Mouse (Mus musculus) kidney, adult 10 weeks (tissue): ENCODE results near the gene Rpl37. TPM values are rescaled to one million over a fixed set of nuclear protein-coding genes. Genes with fewer than 3 reads are reported as not detected.

Source experiments
- polyA plus RNA-seq: library from polyadenylated mRNA; stranded (reverse); fragments of 350-450 nt; fragmentation: Illumina TruSeq; extraction: RNeasy Lipid Tissue Mini Kit (QIAGEN cat#74804); gene quantifications from one replicate; pipeline ENCODE4 v1.2.3, GENCODE M21; 2014; ENCODE audit warnings: low read depth, low replicate concordance

Rpl37 gene
- 17.3 TPM for polyA plus RNA-seq

DNA sequence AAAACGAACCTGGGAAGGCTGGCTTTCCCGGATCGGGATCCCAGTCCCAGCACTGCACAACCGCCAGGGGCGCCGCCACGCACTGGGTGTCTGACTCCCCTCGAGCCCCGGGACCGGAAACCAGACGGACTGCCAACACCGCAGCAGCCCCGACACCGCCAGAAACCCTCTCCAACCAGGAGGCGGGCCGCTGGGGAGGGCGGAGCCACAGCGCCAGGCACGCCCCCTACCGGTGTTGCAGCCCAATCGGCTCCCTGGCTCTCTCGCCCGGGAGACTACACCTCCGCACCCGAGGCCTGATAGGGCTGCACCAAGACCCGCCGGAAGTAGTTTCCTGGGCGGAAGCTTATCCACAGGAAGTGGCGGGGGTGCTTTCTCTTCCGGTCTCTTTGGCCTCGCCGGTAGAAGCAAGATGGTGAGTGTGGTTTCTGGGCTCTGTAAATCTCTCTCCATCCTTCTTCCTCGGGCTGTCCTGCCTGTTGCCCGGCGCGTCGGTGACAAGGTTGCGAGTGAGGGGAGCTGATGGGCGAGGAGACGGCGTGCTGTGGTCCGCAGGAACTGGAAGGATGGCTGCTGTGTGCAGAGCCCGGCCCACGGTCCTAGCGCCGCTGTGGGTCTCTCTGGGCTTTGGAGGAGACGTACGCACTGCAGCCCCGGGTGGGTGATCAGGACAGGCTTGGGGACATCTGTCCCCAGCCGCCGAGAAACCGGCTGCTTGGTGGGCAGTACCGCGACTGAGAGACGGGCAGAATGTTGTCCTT lies at the start of gene Rpl37:
Gene Rpl37 (plus strand): TSS at position 376 of the 761 bp plus-strand sequence.

DNA sequence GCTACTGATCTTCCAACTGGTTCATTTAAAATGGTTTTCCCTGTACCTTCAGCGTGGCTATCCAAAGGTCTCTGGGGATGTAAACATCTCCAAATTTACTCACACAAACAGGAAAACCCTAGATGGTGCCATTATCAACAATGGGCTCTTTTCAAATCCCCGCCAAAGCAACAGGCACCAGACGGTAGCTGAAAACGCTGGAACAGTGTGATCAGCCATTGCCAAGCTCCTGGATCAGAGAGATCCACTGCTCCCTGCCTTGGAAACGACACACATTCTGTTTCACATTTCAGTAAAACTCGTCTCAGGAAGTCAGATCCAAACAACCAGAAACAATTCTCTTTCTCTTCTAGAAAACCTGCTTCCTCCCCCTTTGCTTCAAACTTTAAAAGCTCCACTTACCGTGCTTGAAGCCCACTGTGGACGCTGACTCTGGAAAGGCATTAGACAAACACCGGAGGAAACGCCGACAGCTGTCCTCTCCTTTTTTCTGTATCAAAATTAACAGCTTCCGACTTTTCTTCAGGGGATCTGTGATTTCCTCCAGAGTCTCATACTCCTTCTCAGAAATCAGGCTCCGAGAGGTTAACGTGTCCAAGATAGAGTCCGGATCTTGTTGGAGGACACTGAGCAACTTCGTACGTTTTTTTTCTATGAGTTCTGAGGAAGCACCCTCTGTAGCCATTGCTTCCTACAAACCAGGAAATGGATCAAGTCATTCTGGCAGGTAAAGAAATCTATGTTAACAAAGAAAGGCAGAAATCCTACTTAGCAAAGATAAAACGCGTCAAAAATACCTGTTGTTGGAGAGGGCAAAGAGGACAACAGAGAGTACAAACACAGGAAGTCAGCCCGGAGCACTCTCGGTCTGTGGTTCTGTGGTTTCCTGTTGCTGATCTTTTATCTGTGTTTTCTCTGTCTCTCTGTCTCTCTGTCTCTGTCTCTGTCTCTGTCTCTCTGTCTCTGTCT lies 8.5 kb upstream of the Rpl37 start, which contains the start of gene Card6:
Gene Card6 (minus strand): TSS at position 854 of the 969 bp plus-strand sequence.

DNA sequence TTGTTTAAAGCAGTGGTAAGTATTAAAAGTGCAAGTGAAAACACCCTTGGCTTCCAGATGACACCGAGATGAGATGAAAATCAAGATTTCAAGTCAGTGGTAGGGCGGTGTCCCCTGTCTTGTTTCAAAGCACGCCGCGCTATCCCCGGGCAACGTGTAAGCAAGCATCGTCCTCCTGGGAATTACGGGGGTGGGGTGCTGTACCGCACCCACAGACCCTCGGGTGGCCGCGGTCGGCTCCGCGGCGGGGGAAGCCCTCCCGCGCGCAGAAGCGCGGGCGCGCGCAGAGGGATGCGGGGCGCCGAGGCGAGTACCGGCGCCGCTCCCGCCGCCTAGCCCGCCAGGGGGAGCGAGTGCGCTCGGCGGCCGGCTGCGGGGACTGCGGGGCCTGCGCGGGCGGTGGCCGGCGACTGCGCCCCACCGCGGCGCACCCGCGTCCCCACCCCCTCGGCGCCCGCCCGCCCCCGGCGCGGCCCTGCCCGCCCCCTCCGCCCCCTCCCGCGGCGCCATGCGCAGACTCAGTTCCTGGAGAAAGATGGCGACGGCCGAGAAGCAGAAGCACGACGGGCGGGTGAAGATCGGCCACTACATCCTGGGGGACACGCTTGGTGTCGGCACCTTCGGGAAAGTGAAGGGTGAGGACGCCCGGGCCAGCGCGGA lies 27.0 kb downstream of the Rpl37 start, which contains the start of gene Prkaa1:
Gene Prkaa1 (plus strand): TSS at position 501 of the 660 bp plus-strand sequence.

Other genes starting within 250 kb of the Rpl37 start
- gene Mroh2b, start 217.9 kb upstream of the Rpl37 start, polyA plus RNA-seq = not detected
- 12.1 TPM for gene C7, start 52.9 kb upstream of the Rpl37 start, polyA plus RNA-seq
- gene Card6, start 8.1 kb upstream of the Rpl37 start, polyA plus RNA-seq = 6.0 TPM
- 51.0 TPM for gene Prkaa1, start 27.2 kb downstream of the Rpl37 start, polyA plus RNA-seq
- 69.7 TPM for gene Ttc33, start 68.9 kb downstream of the Rpl37 start, polyA plus RNA-seq
- 3.6 TPM for gene Ptger4, start 127.5 kb downstream of the Rpl37 start, polyA plus RNA-seq